Mouse (Mus musculus) spleen, postnatal 36 days (tissue): ENCODE measurements around the gene Eif4e3.

ENCODE experiments used
- DNase-seq, 2 experiments: peaks; one replicate each; pipeline ENCODE4 v3.0.0; 2022; ENCODE audit warnings: low spot score in 2 of 2, mixed read lengths in 1 of 2

The Eif4e3 gene

GRCm38 (mm10) chr6:99625306-99625705 lies 41.3 kb downstream of the Eif4e3 start:
- no peak for DNase-seq

GRCm38 (mm10) chr6:99624542-99624941 lies 42.0 kb downstream of the Eif4e3 start:
- DNase-seq, result no peak

GRCm38 (mm10) chr6:99623641-99624040 lies 42.9 kb downstream of the Eif4e3 start:
- DNase-seq, result no peak

GRCm38 (mm10) chr6:99621167-99621566 lies 45.4 kb downstream of the Eif4e3 start:
- no peak for DNase-seq

- no peak for DNase-seq
These were observed 46.1 kb downstream of the Eif4e3 start for GRCm38 (mm10) chr6:99620471-99620870.

GRCm38 (mm10) chr6:99619964-99620363 lies 46.6 kb downstream of the Eif4e3 start:
- no peak for DNase-seq

- no peak for DNase-seq
These were observed 47.1 kb downstream of the Eif4e3 start for GRCm38 (mm10) chr6:99619466-99619865.

- DNase-seq, result no peak
These were observed 48.7 kb downstream of the Eif4e3 start for GRCm38 (mm10) chr6:99617867-99618266.

GRCm38 (mm10) chr6:99617415-99617814 lies 49.2 kb downstream of the Eif4e3 start:
- DNase-seq, result no peak

GRCm38 (mm10) chr6:99615272-99615751 lies 51.3 kb downstream of the Eif4e3 start:
- DNase-seq, result no peak

- no peak for DNase-seq
These were observed 51.9 kb downstream of the Eif4e3 start for GRCm38 (mm10) chr6:99614566-99615271.

GRCm38 (mm10) chr6:99611866-99612265 lies 54.7 kb downstream of the Eif4e3 start:
- DNase-seq, result no peak

GRCm38 (mm10) chr6:99610454-99611427 lies 55.8 kb downstream of the Eif4e3 start:
- peak; percentile 34 to 35 for DNase-seq

GRCm38 (mm10) chr6:99606079-99606478 lies 60.5 kb downstream of the Eif4e3 start:
- DNase-seq, result no peak

- no peak for DNase-seq
These were observed 61.8 kb downstream of the Eif4e3 start for GRCm38 (mm10) chr6:99604758-99605157.

GRCm38 (mm10) chr6:99602434-99602833 lies 64.1 kb downstream of the Eif4e3 start:
- DNase-seq, result no peak

GRCm38 (mm10) chr6:99600886-99601285 lies 65.7 kb downstream of the Eif4e3 start:
- DNase-seq, result no peak

- DNase-seq, result peak; percentile 14 to 41
These were observed 66.3 kb downstream of the Eif4e3 start for GRCm38 (mm10) chr6:99600168-99600793.

GRCm38 (mm10) chr6:99599651-99600050 lies 66.9 kb downstream of the Eif4e3 start:
- DNase-seq, result no peak

GRCm38 (mm10) chr6:99599229-99599628 lies 67.3 kb downstream of the Eif4e3 start:
- no peak for DNase-seq

GRCm38 (mm10) chr6:99577040-99577439 lies 89.5 kb downstream of the Eif4e3 start:
- no peak for DNase-seq

GRCm38 (mm10) chr6:99575633-99576032 lies 90.9 kb downstream of the Eif4e3 start:
- no peak for DNase-seq
